Mouse (Mus musculus): ENCODE data around the gene Denr. TPM values are rescaled to one million over a fixed set of nuclear protein-coding genes. Genes with fewer than 3 reads are reported as not detected.

Denr gene
- polyA plus RNA-seq, 1 experiment from 2014 or later = 112 TPM

DNA sequence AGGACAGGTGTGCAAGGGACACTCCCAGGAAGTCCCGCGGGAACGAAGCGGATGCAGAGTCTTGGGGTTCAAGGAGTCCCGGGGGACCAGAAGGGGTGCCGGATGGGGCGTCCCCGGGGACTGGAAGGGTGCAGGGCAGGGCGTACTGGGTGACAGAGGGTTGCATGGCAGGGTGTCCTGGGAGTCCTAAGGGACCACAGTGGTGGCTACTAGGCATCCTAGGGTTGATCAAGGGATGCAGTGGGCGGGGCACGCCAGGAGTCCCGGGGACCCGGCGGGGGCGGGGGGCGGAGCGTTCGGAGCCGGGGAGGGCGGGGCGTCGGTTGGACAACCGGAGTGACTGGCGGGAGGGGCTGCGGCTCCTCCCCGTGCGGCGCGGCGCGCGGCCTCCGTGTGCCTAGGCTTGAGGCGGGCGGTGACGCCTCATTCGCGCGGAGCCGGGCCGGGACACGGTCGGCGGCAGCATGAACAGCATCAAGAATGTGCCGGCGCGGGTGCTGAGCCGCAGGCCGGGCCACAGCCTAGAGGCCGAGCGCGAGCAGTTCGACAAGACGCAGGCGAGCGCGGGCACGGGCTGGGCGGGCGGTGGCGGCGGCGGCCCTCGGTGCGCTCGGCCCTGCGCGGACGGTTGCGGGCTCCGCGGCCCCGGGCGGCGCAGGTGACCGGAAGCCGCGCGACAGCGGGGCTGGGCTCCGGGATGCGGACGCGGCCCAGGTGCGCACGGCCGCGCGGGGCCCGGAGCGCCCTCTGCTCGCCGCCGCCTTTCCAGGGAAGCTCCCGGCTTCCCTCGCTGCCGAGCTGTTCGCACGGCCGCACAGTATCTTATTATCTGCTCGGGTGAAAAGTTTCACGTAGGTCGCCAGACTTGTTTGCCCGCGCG is 66.6 kb downstream of the Denr start, which contains the start of gene Hip1r:
Gene Hip1r, plus strand, starts transcription at position 330 of the 880 bp plus-strand sequence.
- ATAC-seq = peak; percentile 78
- H3K4me3 ChIP-seq (ENCODE audit: low read length) = peak within 1 kb of the TSS; percentile 87
- peak within 1 kb of the TSS; percentile 85 for H3K4me2 ChIP-seq (ENCODE audit: low read length)
- H3K27ac ChIP-seq (ENCODE audit: low read depth, low read length) = peak within 1 kb of the TSS; percentile 79
- peak within 1 kb of the TSS; percentile 87 for H3K9ac ChIP-seq (ENCODE audit: low read depth, low read length)
- H3K9me3 ChIP-seq (ENCODE audit: control insufficient read depth, low read length) = no peaks in the 10 kb centered on the region
- H3K27me3 ChIP-seq (replicated peaks; ENCODE audit: control insufficient read depth, insufficient read depth, low read length) = no peaks in the 10 kb centered on the region; the same call in 1 of the 2 replicates
- H3K4me1 ChIP-seq (ENCODE audit: control insufficient read depth, insufficient read depth, low read depth, low read length) = peaks cover 18% of the 10 kb centered on the region
- no peaks in the 10 kb centered on the region for H3K36me3 ChIP-seq (ENCODE audit: control insufficient read depth, insufficient read depth, low read length)
- 1% methylated on average over 81 of the region's 106 CpGs for WGBS

DNA sequence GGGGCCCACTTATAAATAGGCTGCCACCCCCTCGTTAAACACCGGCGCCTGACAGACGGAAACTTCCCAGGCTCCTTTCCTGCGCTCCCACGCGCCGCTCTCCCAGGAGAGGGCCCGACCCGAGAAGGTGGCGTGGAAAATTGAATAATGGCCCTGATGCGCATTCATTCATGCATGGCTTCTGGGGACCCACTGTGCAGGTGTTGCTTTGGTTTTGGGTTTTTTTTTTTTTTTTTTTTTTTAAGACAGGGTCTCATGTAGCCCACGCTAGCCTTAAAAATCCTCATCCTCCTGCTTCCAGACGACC is 67.2 kb downstream of the Denr start:
- Histone ChIP-seq H3K4me2 (ENCODE audit: low read length) (peak overlapping the region; percentile 85), H3K9ac (ENCODE audit: low read depth, low read length) (peak overlapping the region; percentile 87), H3K27me3 (replicated peaks; ENCODE audit: control insufficient read depth, insufficient read depth, low read length) (no peaks in the 10 kb centered on the region; the same call in 1 of the 2 replicates), H3K4me1 (ENCODE audit: control insufficient read depth, insufficient read depth, low read depth, low read length) (peaks cover 18% of the 10 kb centered on the region), H3K4me3 (ENCODE audit: low read length) (peak overlapping the region; percentile 87), H3K27ac (ENCODE audit: low read depth, low read length) (peak overlapping the region; percentile 79; the same call in 1 of the 2 replicates), H3K9me3 (ENCODE audit: control insufficient read depth, low read length) (no peaks in the 10 kb centered on the region), H3K36me3 (ENCODE audit: control insufficient read depth, insufficient read depth, low read length) (no peaks in the 10 kb centered on the region)
- WGBS = under 1% methylated on average over 14 of the region's 14 CpGs
- 0 out of 2 replicates have a peak, but pooled peaks have one; percentile 16 for ATAC-seq

DNA sequence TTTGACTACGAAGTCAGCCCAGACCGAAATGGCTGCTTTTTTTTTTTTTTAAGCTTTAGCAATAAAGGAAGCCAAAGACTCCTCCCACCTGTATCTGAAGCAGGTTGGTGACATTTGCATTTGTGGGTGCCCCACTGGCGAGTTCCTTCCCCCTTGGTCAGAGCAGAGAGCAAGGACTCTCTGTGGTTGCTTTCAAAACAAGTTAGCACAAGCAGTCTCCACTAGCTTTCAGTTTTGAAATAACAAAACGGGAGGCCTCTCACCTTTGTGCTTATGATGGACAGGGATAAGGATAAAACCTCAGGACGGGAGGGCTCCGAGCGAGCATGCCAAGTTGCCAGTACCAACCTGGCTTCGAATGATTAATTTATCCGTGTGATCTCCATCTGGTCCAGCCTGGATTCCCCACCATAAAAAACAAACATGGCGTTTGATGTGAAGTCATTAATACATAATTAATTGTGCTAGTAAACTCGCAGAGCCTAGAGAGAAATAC is 67.7 kb downstream of the Denr start:
- Histone ChIP-seq H3K4me1 (ENCODE audit: control insufficient read depth, insufficient read depth, low read depth, low read length) (peaks cover 18% of the 10 kb centered on the region), H3K9ac (ENCODE audit: low read depth, low read length) (peak overlapping the region; percentile 87), H3K27me3 (replicated peaks; ENCODE audit: control insufficient read depth, insufficient read depth, low read length) (no peaks in the 10 kb centered on the region; the same call in 1 of the 2 replicates), H3K4me3 (ENCODE audit: low read length) (peak overlapping the region; percentile 87), H3K4me2 (ENCODE audit: low read length) (peak overlapping the region; percentile 85), H3K9me3 (ENCODE audit: control insufficient read depth, low read length) (no peaks in the 10 kb centered on the region), H3K27ac (ENCODE audit: low read depth, low read length) (peak overlapping the region; percentile 39; the same call in 1 of the 2 replicates), H3K36me3 (ENCODE audit: control insufficient read depth, insufficient read depth, low read length) (no peaks in the 10 kb centered on the region)
- 13% methylated on average over 11 of the region's 11 CpGs for WGBS
- ATAC-seq = no peak

- H3K27me3 ChIP-seq (replicated peaks; ENCODE audit: control insufficient read depth, insufficient read depth, low read length) = no peaks in the 10 kb centered on the region; the same call in 1 of the 2 replicates
- no peaks in the 10 kb centered on the region for H3K36me3 ChIP-seq (ENCODE audit: control insufficient read depth, insufficient read depth, low read length)
- no peak for ATAC-seq
- WGBS = 62% methylated on average over 6 of the region's 6 CpGs
- H3K9me3 ChIP-seq (ENCODE audit: control insufficient read depth, low read length) = no peaks in the 10 kb centered on the region
- H3K4me1 ChIP-seq (ENCODE audit: control insufficient read depth, insufficient read depth, low read depth, low read length) = peaks cover 18% of the 10 kb centered on the region
- H3K27ac ChIP-seq (ENCODE audit: low read depth, low read length) = no peak overlapping the region
- H3K9ac ChIP-seq (ENCODE audit: low read depth, low read length) = no peak overlapping the region
- no peak overlapping the region for H3K4me3 ChIP-seq (ENCODE audit: low read length)
- H3K4me2 ChIP-seq (ENCODE audit: low read length) = no peak overlapping the region; the same call in 1 of the 2 replicates
These were observed 68.7 kb downstream of the Denr start for GRCm38 (mm10) chr5:123975668-123976180.

DNA sequence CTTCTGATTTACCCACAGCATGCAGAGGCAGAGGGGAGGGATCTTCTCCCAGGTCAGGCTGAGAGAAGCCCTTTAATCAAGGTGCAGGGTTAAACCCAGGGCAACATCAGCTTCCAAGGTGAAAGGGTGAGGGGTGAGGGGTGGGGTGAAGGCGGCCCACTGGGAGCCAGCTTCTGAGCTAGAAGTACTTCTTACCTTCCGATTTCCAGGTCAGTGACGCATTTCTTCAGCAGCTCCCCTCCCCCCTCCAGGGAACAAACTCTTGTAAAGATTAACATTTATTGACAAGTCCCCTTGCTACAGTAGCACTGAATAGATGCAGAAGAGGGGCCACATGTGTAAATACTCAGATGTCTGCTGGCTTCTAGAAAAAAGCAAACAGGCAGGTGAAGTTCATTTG is 70.3 kb downstream of the Denr start:
- Histone ChIP-seq H3K9ac (ENCODE audit: low read depth, low read length) (no peak overlapping the region), H3K9me3 (ENCODE audit: control insufficient read depth, low read length) (no peaks in the 10 kb centered on the region), H3K27me3 (replicated peaks; ENCODE audit: control insufficient read depth, insufficient read depth, low read length) (no peaks in the 10 kb centered on the region; the same call in 1 of the 2 replicates), H3K27ac (ENCODE audit: low read depth, low read length) (no peak overlapping the region), H3K4me1 (ENCODE audit: control insufficient read depth, insufficient read depth, low read depth, low read length) (peaks cover 18% of the 10 kb centered on the region), H3K4me3 (ENCODE audit: low read length) (no peak overlapping the region), H3K4me2 (ENCODE audit: low read length) (no peak overlapping the region), H3K36me3 (ENCODE audit: control insufficient read depth, insufficient read depth, low read length) (no peaks in the 10 kb centered on the region)
- 40% methylated on average over 3 of the region's 3 CpGs for WGBS
- ATAC-seq = no peak

DNA sequence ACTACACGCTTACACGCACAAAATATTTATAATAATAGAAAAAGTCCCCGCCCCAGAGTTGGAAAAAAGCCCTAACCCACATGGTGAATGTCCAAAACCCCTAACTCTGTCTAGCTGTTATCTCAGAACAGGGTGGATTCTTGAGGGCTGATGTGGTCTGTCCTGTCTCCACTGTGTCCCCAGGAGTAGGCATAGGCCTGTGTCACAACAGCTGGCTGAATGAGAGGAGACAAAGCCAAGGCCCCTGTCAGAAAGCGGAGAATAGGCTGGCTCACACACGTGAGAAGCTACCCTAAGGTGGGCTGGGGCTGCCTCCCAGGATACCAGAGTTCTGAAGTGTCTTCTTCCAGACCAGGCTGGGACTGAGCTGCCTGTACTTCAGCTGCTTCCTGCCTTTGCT is 71.2 kb downstream of the Denr start:
- WGBS = 64% methylated on average over 5 of the region's 5 CpGs
- no peak for ATAC-seq
- no peak overlapping the region for H3K9ac ChIP-seq (ENCODE audit: low read depth, low read length)
- H3K36me3 ChIP-seq (ENCODE audit: control insufficient read depth, insufficient read depth, low read length) = no peaks in the 10 kb centered on the region
- no peak overlapping the region for H3K4me3 ChIP-seq (ENCODE audit: low read length)
- H3K9me3 ChIP-seq (ENCODE audit: control insufficient read depth, low read length) = no peaks in the 10 kb centered on the region
- no peaks in the 10 kb centered on the region; the same call in 1 of the 2 replicates for H3K27me3 ChIP-seq (replicated peaks; ENCODE audit: control insufficient read depth, insufficient read depth, low read length)
- peaks cover 18% of the 10 kb centered on the region for H3K4me1 ChIP-seq (ENCODE audit: control insufficient read depth, insufficient read depth, low read depth, low read length)
- H3K4me2 ChIP-seq (ENCODE audit: low read length) = no peak overlapping the region
- H3K27ac ChIP-seq (ENCODE audit: low read depth, low read length) = no peak overlapping the region

Other genes with a start within 250 kb of the Denr start
- 74.3 and 74.4 TPM in 2 replicates for gene Clip1, start 222.6 kb upstream of the Denr start, polyA plus RNA-seq (2015; fragmentation: Nextera tagmentation; extraction: Ambion mirVana)
- 48.6 and 58.6 TPM in 2 replicates for gene Zcchc8, start 186.1 kb upstream of the Denr start, polyA plus RNA-seq (2015; fragmentation: Nextera tagmentation; extraction: Ambion mirVana)
- gene Rsrc2, start 157.8 kb upstream of the Denr start, polyA plus RNA-seq (2015; fragmentation: Nextera tagmentation; extraction: Ambion mirVana) = 106 and 111 TPM in 2 replicates
- 4.5 and 5.8 TPM in 2 replicates for gene Kntc1, start 157.5 kb upstream of the Denr start, polyA plus RNA-seq (2015; fragmentation: Nextera tagmentation; extraction: Ambion mirVana)
- not detected in 2 replicates for gene Hcar2, start 41.7 kb upstream of the Denr start, polyA plus RNA-seq (2015; fragmentation: Nextera tagmentation; extraction: Ambion mirVana)
- 0.91 and 0.94 TPM in 2 replicates for gene Hcar1, start 27.2 kb upstream of the Denr start, polyA plus RNA-seq (2015; fragmentation: Nextera tagmentation; extraction: Ambion mirVana)
- 3.7 and 4.9 TPM in 2 replicates for gene Gm43518, start 20.2 kb downstream of the Denr start, polyA plus RNA-seq (2015; fragmentation: Nextera tagmentation; extraction: Ambion mirVana)
- gene Ccdc62, start 23.5 kb downstream of the Denr start, polyA plus RNA-seq (2015; fragmentation: Nextera tagmentation; extraction: Ambion mirVana) = 4.2 and 5.7 TPM in 2 replicates
- 34.3 and 35.3 TPM in 2 replicates for gene Hip1r, start 66.5 kb downstream of the Denr start, polyA plus RNA-seq (2015; fragmentation: Nextera tagmentation; extraction: Ambion mirVana)
- 70.9 and 81.1 TPM in 2 replicates for gene Vps37b, start 125.1 kb downstream of the Denr start, polyA plus RNA-seq (2015; fragmentation: Nextera tagmentation; extraction: Ambion mirVana)
- 27.2 and 28.1 TPM in 2 replicates for gene Abcb9, start 188.6 kb downstream of the Denr start, polyA plus RNA-seq (2015; fragmentation: Nextera tagmentation; extraction: Ambion mirVana)
- 41.9 and 44.2 TPM in 2 replicates for gene Ogfod2, start 205.1 kb downstream of the Denr start, polyA plus RNA-seq (2015; fragmentation: Nextera tagmentation; extraction: Ambion mirVana)
- 75.3 and 81.1 TPM in 2 replicates for gene Arl6ip4, start 208.9 kb downstream of the Denr start, polyA plus RNA-seq (2015; fragmentation: Nextera tagmentation; extraction: Ambion mirVana)